Mouse (Mus musculus): Measurements from ENCODE around the gene Sec16b.
A peak's percentile ranks its signal among the peaks of the same experiment; 100 is the strongest.

Gene Sec16b

DNA sequence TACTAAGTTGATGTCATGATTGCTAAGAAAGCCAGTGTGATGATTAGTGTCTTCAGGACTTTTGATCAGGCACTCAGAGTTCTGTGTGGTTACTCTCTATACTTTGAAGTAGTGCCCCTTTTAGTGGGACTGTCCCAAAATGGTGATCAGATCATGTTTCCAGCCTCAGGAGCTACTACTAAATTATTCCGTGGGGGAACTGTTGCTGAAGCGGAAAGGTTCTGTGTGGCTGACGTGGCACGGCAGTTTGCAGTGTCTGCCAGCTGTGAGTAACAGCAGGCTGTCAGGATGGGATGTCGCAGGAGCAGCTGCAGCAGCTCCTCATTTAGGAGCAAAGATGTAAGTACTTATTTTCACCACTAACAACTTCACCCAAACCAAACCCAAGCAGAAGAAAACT is at the start of gene Sec16b:
Sec16b (plus strand) TSS at position 207 of the 400 bp plus-strand sequence.
- no peak for DNase-seq

DNA sequence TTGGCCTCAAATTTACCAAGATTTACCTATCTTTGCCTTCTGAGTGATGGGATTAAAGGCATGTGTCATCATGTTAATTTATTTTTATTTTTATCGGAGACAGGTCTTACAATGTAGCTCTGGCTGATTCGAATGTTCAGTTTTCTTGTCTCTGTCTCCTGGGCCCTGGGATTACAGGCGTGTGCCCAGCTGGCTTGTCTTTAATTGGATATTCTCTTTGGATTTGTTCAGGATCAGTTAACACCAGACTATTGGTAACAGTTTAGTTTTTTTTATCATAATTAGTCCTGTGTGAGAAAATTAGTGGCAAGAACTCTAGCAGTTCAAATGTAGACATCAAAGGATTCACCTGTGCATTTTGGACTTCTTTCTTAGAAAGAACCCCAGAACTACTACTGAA is 48.7 kb upstream of the Sec16b start:
- DNase-seq: no peak

DNA sequence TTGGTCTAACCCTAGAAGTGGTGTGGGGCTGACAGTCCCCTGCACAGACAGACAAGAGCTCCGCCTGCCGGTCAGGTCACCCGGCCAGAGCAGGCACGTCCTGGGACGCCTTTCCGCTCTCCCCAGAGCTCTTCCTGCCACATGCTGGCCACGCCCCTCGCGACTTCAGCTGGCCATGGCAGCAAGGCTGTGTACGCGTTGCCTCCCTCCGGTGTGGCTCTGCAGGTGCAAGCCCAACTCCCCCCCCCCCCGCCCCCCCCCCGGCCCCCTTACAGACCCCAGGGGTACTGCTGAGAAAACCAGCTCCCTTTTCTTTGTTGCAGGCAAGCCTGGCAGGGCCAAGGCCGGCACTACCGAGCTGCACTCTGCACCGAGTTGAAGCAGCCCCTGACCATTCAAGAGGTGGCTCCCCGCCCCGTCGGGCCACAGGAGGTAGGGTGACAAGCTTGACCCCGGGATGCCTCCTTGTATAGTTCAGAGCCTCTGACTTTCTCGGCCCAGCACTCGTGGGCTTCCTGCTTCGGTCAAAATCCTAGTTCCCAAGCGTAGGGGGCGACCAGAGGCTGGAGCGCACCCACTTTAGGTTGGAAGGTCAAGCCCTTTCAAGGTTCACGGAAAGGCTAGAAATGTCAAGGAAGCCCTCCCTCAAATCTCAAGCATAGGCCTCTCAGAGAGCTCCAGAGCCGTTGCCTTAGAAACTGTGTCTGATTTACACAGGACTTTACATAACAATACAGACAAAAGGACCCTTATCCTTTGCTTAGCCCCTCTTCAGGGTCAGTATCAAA is 47.9 kb upstream of the Sec16b start, which contains the start of gene Cryzl2:
Cryzl2 (plus strand) TSS at position 157 of the 788 bp plus-strand sequence.
- DNase-seq: no peak

DNA sequence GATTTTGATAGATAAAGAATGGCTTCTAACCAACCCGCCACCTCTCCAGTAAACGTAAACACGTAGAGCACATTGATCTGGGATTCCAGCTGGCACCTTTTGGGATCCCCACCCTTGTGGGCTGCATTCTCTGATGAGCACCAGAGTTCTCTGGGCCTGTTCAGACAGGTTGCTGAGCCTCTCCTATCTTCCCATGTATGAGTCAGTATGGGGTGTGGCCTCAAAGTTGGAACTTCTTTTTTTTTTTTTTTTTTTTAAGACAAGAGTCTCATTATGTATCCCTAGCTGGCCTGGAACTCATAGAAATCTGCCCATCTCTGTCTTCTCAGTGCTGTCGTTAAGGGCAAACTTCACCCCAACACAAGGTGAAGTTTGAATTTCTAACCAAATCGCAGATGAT is 46.6 kb upstream of the Sec16b start:
- DNase-seq: no peak

DNA sequence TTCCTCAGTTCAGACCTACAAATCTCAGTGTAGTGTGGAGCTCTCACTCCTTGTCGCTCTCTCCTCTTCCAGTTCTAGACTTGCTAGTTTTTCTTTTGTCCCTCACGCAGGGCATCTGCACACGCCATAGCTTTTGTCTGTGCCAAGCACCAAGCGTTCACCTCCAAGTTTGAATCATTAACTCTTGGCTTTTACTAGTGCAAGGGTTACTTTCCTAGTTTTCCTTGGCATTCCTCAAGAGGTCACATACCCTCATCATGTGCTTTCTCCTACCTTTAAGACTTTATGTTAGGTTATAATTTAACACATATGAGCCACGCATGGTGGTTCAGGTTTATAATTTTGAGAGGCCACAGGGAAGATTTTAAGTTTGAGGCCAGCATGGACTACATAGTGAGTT is 45.3 kb upstream of the Sec16b start:
- DNase-seq: no peak

DNA sequence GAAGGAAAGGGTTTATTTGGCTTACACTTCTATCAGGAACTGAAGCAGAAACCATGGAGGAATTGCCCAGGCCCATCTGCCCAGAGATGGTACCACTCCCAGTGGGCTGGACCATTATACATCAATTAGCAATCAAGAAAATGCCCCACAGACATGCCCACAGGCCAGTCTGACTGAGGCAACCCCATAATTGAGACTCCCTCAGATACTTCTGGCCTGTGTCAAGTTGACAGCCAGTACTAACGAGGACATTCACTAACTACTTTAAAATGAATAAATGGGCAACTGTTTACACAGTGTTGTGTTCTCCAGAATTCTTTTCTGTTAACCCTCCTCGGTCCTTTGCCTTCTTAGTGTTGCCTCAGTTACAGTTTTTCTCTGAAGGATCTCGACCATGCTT is 44.2 kb upstream of the Sec16b start:
- no peak for DNase-seq

DNA sequence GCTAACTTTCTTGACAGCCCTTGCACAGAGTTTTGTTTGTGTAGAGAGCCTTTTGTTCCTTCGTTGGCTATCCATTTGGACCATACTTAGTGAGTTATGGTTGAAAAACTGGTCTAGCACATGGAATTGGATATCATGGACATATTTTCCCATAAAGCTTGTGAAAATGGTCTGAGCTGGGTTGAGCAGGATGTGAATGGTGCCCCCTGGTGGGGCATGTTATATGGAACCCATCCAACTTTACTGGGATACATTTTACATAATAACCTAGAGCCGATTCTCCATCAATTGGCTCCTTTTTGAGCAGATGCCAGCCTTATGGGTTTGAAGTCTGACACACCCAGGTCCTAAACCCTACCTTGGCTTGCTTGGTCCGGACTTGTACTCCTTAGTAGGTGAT is 41.3 kb upstream of the Sec16b start:
- DNase-seq: no peak

DNA sequence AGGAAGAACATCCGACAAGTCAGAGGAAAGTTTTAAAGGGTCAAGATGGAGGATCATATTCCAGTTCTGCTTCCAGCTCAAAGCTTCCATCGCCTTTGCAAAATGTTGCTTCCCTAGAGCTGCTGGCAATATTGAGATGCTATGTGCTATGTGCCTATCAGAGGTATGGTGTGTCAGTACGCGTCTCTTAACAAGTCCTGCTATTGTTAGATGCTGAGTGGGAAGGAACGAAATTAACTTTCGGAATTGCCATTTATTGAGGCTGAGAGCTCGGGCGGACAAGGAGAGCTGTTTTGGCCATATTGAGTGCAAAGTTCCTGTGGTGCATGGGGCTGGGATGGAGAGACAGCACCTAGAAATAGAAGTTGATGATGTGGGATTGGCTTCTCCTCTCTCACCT is 38.7 kb upstream of the Sec16b start:
- no peak for DNase-seq

DNA sequence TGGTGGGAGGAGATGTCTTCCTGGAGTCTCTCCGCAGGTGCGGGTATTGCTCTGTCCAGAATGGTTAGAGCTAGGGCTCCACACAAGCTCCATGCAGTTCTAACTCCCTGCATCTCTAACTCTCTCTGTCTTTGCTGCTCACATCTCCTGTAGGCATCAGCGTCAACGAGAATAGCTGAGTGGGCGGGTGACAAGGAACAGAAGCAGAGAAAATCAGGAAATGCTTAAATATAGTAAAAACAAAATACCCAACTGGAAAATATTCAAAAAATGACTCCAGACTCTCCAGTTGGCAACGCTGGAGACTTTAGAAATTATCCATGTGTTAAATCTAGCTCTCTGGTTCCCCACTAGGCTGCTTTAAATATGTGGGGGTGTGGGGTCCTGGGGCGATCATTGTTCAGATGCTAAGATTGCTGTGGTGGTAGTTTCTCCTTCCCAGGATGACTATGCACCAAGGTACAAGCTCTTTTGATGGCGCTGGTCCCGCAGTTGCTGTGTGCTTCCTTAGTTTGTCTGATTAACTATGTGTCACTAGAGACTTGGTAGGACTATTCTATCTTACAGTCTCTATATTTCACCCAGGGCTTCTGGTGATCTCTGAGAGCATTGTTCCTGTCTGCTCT is 35.7 kb upstream of the Sec16b start:
- peak; percentile 57 for DNase-seq

DNA sequence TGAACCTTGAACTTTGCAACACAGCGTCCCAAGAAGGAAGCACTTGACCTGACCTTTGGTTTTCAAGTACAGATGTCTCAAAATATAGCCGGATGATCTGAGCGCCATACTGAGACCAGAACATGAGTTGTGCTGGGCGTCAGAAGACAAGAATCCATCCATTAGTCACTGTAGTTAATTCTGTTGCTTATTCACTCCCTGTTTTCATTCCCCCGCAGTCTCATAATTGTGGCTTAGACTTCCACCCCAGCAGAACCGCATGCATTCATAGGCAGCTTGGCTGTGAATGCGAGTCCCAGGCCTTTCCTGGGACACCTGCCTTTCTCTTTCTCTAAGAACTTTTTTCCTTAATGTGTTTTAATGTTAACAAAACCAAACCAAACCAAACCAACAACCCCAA is 33.8 kb upstream of the Sec16b start:
- DNase-seq: no peak

DNA sequence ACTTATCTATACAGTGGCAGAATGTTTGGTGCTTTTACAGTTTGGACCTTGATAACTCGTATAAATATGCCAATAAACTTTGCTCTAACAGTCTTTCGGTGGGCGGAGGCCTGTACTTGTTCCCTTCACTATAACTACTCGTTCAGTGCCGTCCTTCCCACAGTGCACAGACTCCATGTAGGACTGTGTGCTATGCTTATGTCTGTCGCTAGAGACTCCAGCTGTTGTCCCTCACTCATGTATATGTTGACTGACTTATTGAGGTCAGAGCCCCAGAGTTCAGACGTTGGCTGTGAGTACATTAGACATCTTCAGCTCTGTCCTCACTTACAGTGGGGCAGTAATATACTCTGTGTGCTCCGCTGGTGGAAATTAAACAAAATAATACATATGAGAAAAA is 31.7 kb upstream of the Sec16b start:
- no peak for DNase-seq

DNA sequence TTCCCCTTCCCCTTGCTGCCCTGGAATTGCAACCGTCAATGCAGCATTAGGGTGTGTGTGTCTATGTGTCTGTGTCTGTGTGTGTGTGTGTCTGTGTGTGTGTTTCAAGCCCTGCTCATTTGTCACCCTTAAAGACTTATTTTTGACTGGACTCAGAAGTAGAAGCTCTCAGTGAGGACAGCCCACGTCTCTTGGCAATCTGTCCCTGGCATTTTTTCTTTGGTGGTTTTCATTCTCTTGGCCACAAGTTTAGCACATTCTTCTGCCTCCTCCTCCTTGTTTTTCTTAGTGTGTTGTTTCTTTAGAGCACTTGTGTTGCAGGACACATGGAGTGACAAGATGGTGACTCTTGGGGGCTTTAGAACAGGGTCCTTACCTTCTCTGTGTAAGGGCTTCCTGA is 30.3 kb upstream of the Sec16b start:
- DNase-seq: no peak

DNA sequence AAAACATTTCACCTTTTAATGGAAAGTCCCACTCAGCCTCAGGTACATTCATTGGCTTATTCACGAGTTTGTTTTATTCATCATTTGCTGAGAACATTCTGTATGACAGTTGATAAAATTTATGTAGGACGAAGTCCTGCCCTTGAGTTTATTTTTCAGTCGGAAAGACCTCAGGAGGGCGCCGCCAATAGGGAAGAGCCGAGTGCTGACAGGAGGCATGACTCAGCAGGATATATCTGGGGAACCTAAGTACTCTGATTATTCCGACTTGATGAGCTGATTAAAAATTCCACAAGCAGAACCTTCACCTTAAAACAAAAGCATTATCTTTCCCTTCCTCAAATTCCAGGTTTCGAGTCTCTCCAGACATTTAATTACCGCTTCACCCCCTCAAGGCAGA is 26.4 kb upstream of the Sec16b start:
- DNase-seq: no peak

DNA sequence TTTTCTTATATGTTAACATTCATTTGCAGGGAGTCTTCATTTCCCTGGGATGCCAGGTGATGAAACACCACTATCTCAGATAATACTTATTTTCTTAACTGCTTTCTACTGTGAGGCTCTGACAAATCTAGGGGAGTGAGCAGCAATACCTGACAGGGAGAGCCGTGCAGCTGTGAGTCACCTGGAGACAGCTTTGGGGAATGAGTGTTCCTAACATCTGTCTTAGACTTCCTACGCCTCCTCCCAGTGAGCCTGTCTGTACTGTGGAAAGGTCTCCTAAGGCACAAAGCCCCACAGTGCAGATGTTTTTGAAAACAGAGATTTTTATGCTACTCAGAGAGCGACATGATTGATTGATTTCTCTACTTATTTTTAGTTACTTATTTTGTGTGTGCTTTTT is 25.6 kb upstream of the Sec16b start:
- DNase-seq: no peak

DNA sequence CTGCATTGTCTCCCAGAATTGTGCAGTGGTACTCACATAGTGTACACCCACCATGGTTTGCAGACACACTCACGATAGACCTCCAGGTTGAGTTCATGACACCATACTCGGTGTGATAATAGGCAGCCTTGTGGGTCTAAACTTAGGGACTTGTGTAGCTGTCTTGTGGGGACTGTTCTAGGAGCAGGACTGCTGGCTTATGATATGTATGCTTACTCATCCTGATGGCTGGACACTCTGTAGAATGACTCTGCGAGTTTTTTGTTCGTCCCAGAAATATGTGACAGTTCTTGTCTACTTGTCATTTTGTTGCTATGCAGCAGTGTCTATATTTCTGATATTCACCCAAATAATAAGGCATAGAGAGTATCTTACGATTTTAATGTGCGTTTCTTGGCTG is 24.9 kb upstream of the Sec16b start:
- DNase-seq: no peak

DNA sequence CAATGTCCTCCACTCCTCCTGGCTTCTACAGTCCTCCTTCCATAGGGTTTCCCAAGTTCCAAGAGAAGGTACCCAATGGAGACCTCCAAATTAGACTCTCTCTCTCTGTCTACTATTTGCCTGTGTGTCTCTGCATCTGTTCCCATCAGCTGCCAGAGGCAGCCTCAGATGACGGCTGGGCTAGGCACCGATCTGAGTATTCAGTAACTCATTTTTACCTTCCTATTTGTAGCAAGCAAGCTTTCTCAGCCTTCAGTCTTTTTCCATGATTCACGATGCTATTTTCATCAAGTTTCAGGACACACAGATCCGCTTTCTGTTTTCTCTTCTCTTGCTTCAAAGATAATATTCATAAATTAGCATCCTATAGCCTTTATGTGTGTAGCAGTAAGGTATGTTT is 22.4 kb upstream of the Sec16b start:
- DNase-seq: no peak

DNA sequence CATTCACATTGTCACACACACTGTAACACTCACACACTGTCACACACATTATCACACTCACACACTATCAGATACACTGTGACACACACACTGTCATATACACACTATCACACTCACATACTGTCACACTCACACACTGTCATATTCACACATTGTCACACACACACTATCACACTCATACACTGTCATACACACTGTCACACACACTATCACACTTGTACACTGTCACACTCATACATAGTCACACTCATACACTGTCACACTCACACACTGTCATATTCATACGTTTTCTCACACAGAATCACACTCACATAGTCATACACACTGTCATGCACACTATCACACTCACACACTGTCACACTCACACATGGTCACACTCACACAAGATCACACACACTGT is 5.9 kb upstream of the Sec16b start:
- DNase-seq: no peak

DNA sequence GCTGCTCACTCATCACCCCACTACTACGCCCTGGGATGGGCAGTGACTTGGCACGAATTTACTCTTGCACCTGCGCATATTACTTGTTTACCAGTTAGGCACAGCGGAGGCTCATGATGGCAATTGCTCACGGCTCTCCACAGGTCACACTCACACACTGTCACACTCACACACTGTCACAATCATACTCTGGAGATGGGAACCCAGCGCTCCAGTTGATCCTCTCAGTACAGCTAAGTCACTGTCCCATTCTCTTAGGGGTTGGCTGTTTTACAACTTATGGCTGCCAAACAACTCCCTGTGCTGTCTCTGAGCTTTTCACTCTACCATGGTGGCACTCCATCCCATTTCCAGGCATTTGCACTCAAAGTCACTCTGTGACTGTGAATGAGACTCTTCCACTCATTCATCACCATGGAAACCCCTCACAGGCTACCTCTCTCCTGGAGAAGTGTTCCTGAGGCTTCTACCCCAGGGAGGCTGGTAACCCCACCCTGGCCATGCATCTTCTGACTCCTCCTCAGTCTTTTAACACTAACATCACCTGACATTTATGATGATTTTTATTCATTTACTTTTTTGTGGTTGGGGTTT is 5.1 kb upstream of the Sec16b start:
- no peak for DNase-seq

DNA sequence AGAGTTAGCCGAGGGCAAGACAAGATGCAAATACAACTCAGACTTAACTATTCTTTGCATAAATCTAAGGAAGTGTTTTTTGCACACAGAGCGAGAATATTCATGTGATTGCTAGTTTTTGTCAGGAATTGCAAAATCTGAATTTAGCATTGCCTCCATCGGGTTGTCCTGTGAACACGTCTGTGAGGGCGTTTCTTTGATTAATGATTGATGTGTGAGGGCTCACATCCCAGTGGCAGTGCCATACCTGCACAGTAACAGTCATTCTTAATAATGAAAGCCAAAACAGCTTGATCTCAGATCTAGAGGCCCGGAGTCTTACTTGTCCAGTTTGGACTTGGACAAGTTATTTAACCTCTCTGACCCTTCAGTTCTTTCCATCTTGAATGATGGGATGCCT is 3.5 kb upstream of the Sec16b start:
- no peak for DNase-seq

DNA sequence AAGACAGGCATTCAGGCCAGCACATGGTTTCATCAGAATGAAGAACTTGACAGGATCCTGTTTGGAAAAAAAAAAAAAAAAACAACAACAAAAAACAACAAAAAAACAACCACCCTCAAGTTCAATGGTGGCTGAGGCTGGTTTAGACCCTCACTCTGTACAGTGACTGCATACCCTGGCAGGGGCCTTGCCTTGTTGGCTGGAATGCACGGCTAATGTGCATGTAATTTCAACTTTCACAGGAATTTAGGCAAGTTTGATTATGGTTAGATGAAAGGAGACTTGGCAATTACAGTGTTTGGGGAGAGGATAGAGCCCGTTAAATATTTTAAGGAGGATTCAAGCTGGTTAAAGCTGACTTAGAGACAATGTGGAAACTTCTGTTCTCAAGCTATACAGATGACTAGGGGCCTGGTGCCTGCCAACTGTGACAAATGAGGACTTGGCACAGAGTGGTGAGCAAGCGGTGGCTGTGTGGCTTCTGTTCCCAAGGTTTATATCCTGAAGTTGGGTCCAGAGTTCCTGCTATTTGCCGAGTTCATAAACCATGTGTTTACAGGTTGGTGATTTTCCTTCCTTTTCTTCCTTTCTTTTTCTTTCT is 567 bp downstream of the Sec16b start:
- DNase-seq: no peak

DNA sequence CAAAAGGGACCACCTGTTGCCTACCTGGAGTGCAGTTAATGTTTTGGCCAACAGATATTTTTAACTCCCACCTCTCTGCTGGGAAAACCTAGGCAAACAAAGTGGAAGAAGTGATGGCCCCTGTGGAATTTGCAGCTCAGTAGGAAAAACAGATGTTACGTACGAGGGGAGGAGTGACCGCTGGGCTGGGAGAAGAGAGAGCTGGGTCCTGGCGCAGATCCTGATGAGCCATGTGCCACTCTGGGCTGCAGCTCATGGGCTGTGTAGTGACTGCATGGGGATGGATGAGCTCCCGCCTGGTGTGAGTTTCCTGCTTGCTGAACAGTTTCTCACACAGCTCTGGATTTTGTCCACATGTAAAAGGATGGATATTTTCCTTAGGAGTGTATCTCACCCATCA is 1.3 kb downstream of the Sec16b start:
- DNase-seq: no peak

DNA sequence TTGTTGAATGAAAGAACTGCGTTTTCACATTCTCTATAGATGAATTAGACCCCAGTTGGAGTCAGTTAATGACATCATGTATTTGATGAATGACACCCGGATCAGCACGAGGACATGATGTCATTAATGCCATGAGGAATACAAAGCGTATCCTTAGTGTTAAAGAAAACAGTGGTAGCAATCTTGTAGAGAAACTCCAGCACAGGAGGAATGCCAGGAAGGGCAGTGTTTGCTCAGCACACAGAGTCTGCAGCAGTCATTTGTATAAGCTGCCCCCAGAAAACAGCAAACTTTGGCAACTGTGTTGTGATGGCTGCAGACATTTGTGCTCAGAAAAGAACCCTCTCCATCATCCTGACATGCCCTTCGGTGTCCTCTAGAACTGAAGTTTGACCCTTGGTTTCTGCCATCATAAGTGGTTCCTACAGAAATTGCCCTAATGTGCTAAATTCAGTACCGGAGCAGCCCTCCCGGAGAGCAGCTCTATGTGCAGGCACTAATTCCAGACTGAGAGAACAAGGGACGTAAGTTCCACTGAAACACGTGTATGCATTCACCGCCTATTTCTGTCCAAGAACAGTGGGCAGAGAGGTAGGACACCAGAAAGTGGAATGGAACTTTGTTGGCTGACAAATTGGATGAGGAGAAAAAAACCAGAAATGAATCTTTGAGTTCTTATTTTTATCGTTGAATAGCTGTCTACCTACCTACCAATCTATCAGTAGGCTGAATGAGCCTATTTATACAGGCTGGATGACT is 6.3 kb downstream of the Sec16b start:
- DNase-seq: no peak

DNA sequence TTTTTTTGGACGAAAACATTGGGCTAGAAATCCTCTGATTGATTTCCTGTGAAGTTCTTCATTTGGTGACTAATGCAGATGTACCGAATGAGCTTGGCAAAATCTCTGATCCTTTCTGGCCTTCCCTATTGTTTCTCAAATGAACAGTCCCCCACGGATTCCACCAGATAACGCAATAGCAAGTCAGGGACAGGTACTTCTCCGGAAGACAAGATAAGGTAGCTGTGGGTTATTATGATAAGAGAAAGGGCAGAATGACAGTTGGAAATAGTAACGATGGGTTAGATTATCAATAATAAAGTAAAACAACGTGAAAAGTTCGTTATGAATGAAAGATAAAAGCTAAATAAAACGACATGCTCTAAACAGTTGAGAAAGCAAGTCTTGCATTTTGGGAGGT is 7.0 kb downstream of the Sec16b start:
- DNase-seq: no peak
